Mouse (Mus musculus): ENCODE data around the gene Pfkp.

Gene Pfkp

DNA sequence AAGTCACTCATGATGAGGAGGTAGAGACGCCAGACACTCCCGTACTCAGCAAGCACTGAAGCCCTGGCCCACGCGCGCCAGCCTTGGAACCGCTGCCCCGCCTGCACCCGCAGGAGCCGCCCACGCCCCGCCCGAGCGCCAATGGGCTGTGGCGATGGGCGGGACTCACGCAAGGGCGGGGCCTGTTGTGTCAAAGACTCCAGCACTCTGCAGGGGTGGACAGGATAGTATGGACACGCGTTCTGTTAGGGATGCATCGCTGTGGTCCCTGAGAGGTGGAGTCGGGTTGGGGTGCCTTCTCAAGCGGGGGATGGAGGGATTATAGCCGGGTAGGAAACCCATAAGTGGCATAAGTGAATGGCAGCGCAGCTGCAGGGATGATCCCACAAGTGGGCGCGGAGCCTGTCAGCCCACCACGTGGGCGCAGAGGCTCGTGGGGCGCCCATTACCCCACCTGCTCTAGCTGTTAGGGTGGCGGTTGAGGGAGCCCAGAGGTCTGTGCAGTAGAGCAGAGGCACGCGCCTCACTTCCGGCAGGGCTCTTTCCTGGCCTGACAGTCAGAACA, at the start of gene Pfkp:
Gene Pfkp (minus strand): TSS at position 109 of the 565 bp plus-strand sequence.
- DNase-seq, result peak; percentile 94

DNA sequence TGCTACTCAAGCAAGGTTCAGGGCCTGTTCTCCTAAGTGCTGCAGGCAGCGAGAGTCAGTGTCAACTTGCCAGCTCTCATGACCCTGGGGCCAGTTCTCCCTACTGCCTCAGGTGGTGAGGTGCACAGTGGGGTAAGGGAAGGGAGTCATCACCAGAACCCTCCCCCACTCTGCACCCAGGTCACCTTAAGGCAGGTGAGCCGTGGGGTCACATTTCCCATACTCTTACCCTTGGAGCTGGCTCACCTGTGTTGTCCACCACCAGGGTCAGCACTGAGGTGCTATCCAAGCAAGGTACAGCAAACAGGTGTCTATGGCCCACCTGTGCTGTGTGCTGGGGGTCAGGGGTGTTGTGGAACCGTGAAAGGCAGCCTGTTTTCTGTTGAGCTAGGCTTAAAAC, 42.0 kb upstream of the Pfkp start:
- no peak for DNase-seq

DNA sequence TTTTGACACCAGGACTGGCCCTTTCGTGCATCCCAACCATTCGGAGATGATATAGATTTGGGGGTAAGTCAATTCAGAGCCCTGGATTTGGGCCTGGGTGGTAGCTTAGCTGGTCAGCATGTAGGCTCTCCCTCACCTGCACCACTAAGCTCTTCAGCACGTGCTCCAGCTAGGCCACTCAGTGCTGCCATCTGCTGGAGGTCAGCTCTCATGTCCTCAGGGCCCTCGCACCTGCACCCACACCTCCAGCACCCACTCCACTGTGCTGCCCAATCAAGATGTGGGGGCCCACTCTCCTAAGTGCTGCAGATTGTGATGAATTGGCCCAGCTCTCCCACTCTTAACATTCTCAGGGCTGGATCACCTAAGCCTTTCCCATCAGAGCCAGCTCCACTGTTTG, 41.4 kb upstream of the Pfkp start:
- DNase-seq, result peak; percentile 76

DNA sequence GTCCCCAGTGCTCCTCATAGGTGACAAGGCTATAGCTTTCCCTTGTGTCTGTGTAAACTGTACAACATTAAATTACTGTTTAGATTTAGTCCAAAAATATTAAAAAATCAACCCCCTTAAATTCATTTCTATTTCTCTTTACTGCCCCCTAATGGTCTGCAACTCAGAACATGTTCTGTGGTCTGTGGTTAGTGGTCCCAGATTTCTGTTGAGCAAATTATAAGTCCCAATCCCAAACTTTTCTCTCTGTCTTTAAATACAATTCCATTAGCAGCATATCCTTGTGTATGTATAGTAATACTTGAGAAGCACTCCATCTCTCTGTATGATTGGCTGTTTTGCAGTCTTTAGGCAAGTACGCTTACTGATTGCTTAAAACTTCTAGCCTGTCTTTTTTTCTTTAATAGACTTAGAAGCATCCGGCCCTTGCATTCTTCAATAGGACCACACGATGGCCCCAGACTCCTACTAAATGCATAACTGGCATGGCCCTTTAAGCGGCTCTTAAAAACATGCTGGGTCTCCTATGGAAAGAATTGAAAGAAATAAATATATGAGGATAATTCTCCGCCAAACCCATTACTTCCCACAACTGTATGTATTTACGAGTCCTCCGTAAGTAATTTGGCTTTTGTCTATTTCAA, 40.3 kb upstream of the Pfkp start:
- DNase-seq, result peak; percentile 30

DNA sequence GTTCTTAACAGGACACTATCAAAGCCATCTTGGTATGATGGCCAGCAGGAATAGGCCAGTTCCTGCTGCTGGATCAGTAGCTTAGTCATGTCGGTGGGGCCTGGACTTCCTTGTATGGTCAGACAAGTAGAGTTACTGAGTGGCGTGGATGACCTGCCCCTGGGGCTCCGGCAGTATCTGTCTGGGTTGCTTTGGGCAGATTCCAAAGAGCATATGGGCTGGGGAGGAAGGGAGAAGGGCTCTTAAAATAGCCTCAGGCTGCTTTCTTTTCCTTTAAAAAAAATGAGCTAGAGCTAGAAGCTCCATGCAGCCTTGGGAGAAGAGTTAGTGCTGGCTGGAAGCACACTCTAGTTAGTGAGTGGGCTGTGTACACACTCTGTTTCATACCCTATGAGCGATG, 18.3 kb upstream of the Pfkp start:
- DNase-seq, result no peak

DNA sequence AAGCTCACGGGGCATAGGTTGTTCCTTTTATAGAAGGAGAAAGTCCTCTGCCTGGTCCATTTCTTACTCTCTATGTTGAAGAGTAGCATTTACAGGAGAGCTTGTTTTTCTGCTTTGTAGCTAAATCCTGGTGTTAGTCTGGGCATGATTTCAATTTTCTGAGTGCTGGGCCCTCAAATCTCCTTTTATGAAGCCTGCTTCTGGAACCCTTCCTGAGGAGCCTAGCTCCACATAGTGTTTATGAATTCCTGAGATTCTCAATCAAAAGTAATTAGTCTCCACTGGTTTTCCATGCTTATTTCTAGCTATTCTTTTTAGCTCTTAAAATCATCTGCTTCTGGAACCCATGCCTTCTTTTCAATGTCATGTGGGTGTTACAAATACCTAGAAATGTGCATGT, 16.9 kb upstream of the Pfkp start:
- no peak for DNase-seq

DNA sequence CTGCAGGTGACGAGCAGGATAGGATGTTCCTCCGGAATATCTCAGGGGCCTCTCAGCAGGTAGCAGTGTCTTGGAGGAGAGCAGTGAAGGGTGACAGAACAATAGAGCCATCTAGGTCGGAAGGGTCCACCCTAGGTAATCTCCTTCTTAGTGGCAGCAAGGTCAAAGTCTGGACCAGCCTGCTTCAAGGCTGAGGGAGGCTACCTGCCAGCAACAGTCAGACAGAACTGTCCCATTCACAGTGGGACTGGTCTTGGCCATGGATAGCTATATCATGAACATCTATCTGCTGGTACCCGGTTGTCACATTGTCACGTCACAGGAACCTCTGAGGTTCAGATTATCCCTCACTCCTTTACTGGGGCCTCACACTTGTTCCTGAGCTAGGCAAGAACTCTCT, 15.6 kb upstream of the Pfkp start:
- DNase-seq, result no peak

DNA sequence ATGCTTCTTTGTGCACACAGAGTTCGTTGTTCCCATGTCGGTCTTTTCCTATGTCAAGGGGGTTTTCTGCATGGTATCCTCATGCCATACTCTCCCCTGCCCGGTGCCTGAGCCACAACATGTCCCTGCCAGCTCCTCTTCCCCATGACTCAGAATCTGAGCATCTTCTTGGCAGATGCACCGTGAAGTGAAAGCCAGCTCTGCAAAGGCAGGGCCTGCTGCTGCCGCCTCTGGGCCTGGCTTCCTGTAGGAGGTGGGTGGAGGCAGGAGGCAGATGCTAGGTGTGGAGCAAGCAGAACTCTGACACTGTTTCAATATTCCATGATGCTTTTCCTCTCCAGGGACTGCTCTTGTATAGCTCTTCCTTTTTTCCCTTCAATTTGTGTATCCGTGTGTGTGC, 10.7 kb upstream of the Pfkp start:
- no peak for DNase-seq

DNA sequence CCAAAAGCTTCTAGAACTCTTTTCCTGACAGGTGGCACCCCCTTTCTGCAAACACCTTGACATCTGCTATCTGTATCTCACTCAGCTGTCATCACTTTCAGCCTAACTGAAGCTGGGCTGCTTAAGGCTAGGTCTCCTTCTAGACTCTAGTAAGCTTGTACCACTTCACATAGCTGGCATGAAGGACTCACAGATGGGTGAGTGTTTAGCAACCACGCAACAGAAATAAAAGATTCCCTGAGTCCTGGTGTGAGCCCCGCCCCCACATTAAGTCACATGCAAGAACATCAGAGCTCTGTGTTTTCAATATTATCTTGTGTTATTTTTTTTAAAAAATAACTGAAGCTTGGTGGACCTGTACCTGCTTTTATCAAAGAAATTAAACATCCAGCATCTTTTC, 8.7 kb upstream of the Pfkp start:
- DNase-seq, result no peak

DNA sequence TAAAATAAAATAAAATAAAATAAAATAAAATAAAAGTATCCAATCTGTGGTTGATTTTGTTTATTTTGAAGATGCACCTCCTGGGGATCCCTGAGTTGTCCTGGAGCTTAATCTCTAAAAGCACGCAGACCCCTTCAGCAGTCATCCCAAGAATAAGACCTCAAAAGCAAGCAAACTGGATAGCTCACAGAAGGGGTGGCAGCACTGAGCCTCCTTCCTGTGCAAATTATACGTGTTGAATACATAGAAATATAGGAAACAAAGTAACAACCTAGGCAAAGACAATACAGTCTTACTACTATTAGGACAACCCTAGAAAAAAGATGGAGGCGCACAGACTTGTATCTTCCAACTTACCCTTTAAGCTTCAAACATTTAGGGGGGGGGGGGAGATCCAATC, 965 bp upstream of the Pfkp start:
- DNase-seq, result peak; percentile 35

DNA sequence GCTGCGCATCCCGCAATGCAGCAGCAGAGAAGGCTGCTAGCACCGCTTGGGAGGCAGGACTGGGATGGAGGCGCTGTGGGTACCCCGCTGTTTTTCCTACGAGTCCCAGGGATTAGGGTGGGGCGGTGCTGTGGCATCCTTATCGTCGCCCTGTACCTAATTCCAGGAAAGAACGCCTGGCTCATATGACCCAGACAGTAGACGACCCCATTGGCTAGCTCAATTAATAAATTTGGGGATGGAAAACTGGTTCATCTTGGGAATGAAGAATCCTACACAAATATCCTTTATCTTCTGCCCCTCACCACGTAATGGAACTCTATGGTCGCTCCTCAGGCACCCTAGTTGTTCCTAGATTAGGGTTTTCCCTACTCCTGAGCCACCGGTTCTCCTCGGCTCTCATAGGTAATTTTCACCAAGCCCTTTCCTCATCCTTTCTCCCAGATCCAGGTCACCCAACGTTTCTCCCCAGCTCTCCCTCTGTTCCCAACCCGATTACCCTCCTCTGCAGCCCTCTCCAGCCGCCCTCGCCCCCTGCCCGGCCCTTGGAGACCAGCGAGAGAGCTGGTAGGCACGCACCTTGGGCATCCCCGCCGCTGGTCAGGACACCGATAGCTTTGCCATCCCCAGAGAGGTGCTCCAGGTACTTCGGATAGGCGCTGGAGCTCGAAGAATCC, 447 bp downstream of the Pfkp start:
- DNase-seq, result no peak

DNA sequence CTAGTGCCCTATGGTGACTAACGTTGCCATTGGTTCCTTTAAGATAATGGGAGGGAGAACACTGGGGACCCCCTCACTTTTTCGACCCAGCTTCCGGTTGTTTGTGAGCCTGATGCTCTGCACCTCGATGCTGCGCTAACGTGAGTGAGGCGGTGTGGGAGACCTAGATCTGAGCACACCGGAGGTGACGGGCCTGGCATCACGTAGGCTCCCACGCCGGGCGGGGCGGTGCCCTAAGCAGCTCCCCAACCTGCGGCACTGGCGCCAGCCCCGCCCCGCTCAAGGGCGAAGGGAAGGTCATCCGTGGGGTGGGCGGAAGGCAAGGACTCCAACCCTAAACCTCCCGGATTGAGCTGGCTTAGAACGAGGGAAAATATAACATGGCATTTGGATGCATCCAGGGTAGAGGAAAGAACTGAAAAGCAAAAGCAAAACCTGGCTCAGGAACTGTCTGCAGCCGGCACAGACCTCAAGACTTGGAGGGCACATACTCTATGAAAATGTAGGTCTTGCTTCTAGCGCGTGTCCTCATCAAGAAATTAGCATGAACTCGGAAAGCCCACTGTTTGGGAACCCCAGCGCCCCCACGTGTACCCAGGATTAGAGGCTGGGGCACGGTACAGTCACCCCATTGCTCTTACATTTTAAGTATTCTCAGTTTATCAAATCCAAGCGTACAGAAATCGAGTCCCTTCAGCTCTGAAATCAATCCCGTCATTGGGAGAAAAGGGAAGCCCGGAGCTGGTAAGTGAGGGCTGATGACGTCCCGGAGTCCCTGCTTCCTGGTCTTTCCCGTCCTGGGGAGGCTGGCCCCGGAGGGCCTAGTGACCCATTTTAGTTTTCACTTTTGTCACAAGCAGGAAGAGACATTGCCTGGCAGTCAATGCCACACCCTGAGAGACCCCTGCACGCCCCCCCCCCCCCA, 1.2 kb downstream of the Pfkp start:
- DNase-seq, result peak; percentile 87

DNA sequence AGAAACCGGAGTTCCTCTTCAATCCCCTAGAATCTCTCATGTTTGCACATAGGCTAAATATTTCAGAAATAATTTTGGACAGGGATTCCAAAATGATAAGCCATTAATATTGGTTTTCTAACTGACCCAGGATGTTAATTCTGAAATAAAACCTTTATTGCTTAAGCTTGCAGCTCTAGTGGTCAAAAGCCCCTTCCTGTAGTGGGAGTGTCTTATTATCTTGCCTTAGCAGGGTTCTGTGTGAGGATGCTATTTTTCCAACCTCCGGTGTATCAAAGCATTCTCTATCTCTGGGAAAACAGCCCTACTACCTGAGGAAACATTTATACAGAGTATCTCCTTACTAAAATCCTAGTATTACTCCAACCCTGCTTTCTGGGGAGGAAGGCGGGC, 1.9 kb downstream of the Pfkp start:
- DNase-seq, result no peak

DNA sequence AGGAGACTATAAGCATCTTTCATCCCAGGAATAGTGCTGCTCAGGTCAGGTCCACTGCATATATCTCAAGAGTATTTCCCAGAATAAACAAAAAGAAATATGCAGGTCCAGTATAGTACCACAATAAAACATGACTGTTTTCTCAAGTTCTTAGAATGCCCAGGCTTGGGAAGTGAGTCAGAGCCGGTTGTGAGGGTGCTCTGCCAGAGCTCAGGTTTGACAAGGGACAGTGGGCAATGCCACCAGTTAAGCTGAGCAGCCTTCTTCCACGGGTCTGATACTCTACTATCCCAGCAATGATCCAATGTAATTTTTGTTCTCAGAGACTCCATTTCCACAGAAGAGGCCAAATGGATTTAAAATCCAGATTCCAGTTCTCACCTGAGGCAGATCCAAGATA, 2.3 kb downstream of the Pfkp start:
- no peak for DNase-seq

DNA sequence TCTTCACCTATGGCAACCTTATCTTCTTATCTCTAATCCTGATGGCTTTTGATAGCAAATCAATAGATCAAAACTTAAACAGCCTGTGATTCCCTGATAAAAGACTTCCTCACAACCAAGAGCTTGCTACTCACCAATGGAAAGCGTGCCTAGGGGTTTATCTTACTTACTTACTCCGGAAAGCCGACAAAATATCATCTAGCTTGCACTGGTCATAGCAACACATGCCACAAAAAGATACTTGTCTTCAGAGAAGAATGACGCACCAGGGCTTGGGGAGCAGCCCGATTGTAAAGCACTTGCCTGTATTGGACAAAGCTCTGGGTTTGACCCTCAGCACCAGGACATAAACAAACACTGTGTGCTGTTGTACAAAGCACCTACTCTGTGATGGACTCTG, 4.6 kb downstream of the Pfkp start:
- no peak for DNase-seq

DNA sequence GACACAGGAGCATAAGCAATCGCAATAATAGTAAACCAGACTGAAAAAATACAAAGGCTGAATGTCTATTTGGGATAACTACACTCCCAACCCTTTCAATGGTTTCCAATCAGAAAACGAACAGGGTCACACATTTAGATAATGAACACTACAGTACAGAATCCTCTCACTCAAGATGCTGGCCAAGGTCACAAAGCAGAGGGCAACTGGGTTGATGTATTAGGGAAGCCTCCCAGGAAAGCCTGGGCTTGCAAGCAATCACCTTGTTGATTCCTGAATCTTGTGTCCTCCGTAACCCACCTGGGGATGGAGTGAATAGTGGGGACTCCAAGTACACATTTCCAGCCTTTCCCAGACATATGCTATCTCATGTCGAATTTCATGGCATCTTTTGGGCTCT, 5.6 kb downstream of the Pfkp start:
- no peak for DNase-seq

DNA sequence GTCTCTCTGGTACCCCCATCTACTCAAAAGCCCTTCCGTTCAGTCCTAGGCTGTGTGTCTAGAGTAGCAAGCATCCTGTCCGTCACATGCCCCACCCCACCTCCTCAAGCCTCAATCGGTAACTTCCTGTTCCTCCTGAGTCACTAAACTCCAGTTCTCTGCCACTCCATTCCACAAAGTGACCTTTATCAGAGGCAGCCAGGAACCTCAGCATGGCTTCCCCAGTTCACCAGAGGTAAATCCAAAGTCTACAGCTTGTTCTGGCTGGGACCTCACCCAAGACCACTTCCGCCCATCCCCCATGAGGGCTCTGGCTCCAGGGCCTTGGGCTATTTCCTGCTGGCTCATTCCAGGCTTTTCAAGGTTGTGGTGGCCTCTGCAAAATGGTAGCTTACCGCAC, 6.1 kb downstream of the Pfkp start:
- DNase-seq, result no peak

DNA sequence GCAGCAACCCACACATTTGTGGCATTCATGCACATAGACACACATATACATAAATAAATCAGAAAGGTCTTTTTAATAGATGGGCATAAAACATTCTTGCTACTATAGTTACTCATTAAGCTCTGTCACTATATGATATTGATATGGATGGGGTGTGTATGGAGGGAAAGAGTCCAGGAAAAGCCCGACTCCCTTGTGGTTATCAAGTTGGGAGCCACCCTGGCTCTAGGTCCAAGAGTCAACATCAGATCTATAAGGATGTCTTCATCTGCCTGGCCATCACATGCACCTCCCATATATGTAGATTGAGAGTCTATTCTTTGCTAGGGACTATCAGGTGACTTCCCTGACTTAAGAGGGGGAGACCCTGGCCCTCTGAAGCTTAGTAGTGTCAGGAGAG, 7.1 kb downstream of the Pfkp start:
- DNase-seq, result no peak

DNA sequence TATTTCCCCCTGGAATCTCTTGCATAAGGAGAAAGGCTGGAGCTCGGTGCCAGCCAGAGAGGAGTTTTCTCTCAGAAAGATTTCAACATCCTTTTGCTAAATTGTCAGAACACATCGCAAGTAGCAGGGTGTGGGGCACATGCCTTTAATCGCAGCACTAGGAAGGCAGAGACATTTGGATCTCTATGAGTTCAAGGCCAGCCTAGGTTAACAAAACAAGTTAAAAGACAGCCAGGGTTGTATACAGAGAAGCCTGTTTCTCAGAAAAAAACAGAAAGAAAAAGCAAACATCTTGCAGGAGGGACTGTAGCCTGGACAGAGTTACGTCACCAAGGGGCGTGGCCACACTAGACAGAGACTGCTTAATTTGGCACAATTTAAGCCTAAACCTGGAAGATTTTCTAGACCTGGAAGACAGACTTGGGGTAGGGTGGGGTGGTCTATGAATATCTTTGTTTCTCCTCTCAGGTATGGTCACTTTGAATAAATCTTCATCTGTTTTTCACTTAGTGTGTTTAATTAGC, 9.0 kb downstream of the Pfkp start:
- no peak for DNase-seq

DNA sequence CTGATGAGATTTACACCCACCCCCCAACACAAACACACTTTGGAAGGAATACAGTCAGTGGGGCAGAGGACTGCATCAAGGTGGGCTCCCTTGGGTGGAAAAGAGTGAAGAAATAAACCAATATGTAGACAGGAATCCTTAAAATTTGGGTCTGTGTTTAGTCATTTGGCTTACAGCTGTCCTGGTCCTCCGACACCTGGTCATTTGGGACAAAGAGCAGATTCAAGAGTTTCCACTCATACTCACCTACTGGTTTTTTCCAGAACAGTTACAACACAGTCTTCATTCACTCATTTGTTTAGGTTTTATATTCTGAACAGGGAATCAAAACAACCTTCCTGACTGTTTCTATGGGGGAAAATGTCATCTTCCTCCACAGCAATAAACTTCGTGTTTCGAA, 9.6 kb downstream of the Pfkp start:
- DNase-seq, result no peak

DNA sequence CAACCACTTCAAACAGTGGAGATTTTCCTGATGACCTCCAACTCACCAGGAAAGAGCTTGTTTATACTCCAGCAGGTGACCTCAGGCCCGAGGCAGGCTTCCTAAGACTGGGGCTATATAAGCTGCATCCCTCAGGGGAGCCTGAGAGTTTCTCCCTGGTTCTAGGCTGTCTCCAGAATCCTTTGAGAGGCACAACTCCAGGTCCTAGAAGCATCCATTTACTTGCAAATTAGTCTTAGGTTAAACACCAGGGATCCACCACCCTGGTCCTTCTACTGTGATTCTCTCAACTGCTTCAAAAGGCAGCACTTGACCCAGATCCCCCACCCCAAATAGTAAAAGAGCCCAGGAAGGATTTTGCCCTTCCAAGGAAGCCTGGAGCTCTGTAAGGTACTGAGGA, 10.2 kb downstream of the Pfkp start:
- no peak for DNase-seq

DNA sequence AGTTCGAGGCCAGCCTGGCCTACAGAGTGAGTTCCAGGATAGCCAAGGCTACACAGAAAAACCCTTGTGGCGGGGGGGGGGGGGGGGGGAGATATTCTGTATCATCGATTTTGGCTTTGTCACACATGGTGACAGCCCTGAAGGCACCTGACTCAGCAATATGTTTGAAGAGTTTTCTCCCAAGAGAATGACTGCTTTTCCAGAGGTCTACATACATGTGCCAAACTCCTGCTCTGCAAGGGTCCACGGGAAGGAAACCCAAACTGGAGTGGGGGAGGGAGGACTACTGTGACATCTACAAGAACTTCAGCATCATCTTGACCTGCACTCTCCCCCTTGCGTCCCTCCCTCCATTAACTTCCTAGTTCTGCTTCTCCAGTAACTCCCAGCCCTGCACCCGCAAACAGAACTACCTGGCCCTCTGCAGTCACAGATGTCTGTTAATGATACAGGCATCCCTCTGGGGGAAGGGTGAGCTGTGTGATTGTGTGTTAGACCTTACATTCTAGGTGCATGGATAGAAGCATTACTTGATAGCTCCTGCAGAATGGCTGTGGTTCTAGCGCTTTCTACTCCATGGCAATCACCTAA, 10.9 kb downstream of the Pfkp start:
- no peak for DNase-seq

DNA sequence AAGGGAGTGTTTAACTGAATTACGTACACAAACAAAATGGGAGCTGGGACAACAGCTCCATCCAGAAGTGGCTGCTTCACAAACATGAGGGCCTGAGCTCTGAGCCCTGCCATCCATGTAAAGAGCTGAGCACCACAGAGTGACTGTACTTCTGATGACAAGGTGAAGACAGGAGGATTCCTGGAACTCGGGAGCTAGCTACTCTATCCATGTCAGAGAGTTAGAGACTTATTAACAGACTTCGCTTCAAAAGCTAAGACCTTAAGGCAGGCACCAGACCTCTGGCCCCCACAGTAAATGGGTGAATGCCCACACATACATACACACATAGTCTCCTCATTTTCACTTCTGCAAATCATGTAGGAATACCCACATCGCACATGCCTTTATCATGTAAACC, 11.6 kb downstream of the Pfkp start:
- DNase-seq, result no peak
